Mouse (Mus musculus) heart, adult 2 months (tissue): Measurements from ENCODE around the gene Gbgt1.

Experiments
- CTCF ChIP-seq: fragments of 200-600 bp; IDR thresholded peaks from 2 replicates; pipeline ENCODE4 v1.8.1; 2022; ENCODE audit warnings: antibody characterized with exemption, mild to moderate bottlenecking, moderate library complexity
- POLR2A ChIP-seq: fragments of 200-500 bp; IDR thresholded peaks from 2 replicates; pipeline ENCODE4 v1.6.1; 2011; ENCODE audit warnings: mild to moderate bottlenecking, low read depth, low read length, control low read depth; ENCODE audit not compliant: insufficient read depth

GRCm38 (mm10) chr2:28523643-28524117, 27.0 kb downstream of the Gbgt1 start:
- TF ChIP-seq POLR2A: no peak
- TF ChIP-seq CTCF: no peak
